Mouse (Mus musculus) megakaryocyte, embryonic 14.5 days (primary cell): ENCODE measurements around the gene Ankrd11.

Experiments
- FLI1 ChIP-seq: IDR thresholded peaks from 2 replicates; pipeline ENCODE4 v1.6.1; 2012; ENCODE audit warnings: low read length, inconsistent platforms, mixed read lengths
- GATA1 ChIP-seq: IDR thresholded peaks from 3 replicates; pipeline ENCODE4 v1.6.1; 2012; ENCODE audit warnings: mixed read lengths, low read length, inconsistent platforms, borderline replicate concordance

DNA sequence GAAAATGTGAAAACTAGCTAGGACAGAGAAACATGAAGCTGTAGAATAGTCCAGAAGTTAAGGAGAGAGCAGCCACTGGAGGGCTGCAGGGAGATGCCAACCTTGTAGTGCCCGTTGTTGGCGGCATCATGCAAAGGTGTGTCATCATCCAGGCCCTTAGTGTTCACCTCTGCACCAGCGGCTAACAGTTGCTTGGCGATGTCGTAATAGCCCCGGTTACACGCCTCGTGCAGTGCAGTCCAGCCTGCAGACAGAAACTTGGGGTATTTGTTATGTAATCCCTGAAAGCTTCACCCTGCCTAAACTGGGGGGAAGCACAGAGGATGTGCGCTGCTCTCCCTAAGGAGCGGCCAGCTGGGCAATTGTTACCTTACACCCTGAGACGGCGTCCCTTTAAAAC, 143.6 kb downstream of the Ankrd11 start:
- TF ChIP-seq GATA1 (no peak), FLI1 (no peak)
